Mouse (Mus musculus) liver, postnatal 0 days (tissue): ENCODE measurements at regions not wholly inside any gene's neighbourhood (a gene's known extent, or its start where the extent isn't known, plus 50 kb on each side); places are given as distances from the start of the nearest gene placed in this dataset.

Experiments
- CTCF ChIP-seq: sonication (generic); IDR thresholded peaks from 2 replicates; pipeline ENCODE4 v1.5.1; 2016; ENCODE audit warnings: antibody characterized with exemption, low read depth
- EP300 ChIP-seq: IDR thresholded peaks from 2 replicates; pipeline ENCODE4 v1.6.1; 2016; ENCODE audit warnings: antibody characterized with exemption, low read depth, mild to moderate bottlenecking

GRCm38 (mm10) chr14:24919056-24919455 lies 432.1 kb downstream of the Rps24 start:
- TF ChIP-seq CTCF (no peak), EP300 (no peak)
